Mouse (Mus musculus): ENCODE data around the gene Kcnq4.

- TF ChIP-seq TAL1 (IDR thresholded peaks at IDR 0.05; ENCODE audit: low read length) = no peak
- TF ChIP-seq GATA1 (IDR thresholded peaks at IDR 0.05; ENCODE audit: low read length) = no peak
These were observed 22.8 kb downstream of the Kcnq4 start for GRCm38 (mm10) chr4:120725516-120726090.

Data from erythroblast, embryonic 14.5 days (primary cell).